Mouse (Mus musculus) neural tube, embryonic 12.5 days (tissue): ENCODE results near the gene Olfr1049. TPM values are rescaled to one million over a fixed set of nuclear protein-coding genes. Genes with fewer than 3 reads are reported as not detected.
"Not testable (repeated sequence)": the region's sequence is repeated elsewhere in the genome, so short reads cannot be mapped to it uniquely, and the experiment has no call there.

Experiments used
- ATAC-seq: fragments of 200-750 bp; cut with Nextera tagmentation; 2 replicates; pipeline ENCODE4 v1.8.0; 2017; ENCODE audit warnings: low read depth, mild to moderate bottlenecking, moderate TSS enrichment, moderate library complexity; ENCODE audit not compliant: low FRiP score
- H3K27ac ChIP-seq: fragments of 300-500 bp; sonication (generic); 2 replicates; pipeline ENCODE4 v1.5.1; 2016
- H3K27me3 ChIP-seq: fragments of 300-500 bp; sonication (generic); replicated peaks from 2 replicates; pipeline ENCODE4 v1.6.1; 2016; ENCODE audit warnings: mild to moderate bottlenecking
- H3K36me3 ChIP-seq: fragments of 300-500 bp; sonication (generic); 2 replicates; pipeline ENCODE4 v1.6.1; 2016; ENCODE audit warnings: mild to moderate bottlenecking
- H3K4me1 ChIP-seq: fragments of 300-500 bp; sonication (generic); 2 replicates; pipeline ENCODE4 v1.6.1; 2016
- H3K4me2 ChIP-seq: fragments of 300-500 bp; sonication (generic); replicated peaks from 2 replicates; pipeline ENCODE4 v1.6.1; 2016; ENCODE audit warnings: mild to moderate bottlenecking
- H3K4me3 ChIP-seq: fragments of 300-500 bp; sonication (generic); 2 replicates; pipeline ENCODE4 v1.5.1; 2016
- H3K9ac ChIP-seq: fragments of 300-500 bp; sonication (generic); 2 replicates; pipeline ENCODE4 v1.6.1; 2016; ENCODE audit warnings: mild to moderate bottlenecking
- H3K9me3 ChIP-seq: fragments of 300-500 bp; sonication (generic); 2 replicates; pipeline ENCODE4 v1.6.1; 2016; ENCODE audit warnings: mild to moderate bottlenecking
- WGBS: fragments of 180-500 bp; shearing (Covaris S2); methylation state at CpG from one replicate; pipeline ENCODE4 v1.1.7; 2016; 5-methylcytosine and 5-hydroxymethylcytosine counted together
- polyA plus RNA-seq: library from polyadenylated mRNA; unstranded; fragments of >200 nt; fragmentation: Nextera tagmentation; extraction: Ambion mirVana; gene quantifications from 2 replicates; pipeline ENCODE4 v1.2.1, GENCODE M21; 2016

The Olfr1049 gene
- not detected in 2 replicates for polyA plus RNA-seq

DNA sequence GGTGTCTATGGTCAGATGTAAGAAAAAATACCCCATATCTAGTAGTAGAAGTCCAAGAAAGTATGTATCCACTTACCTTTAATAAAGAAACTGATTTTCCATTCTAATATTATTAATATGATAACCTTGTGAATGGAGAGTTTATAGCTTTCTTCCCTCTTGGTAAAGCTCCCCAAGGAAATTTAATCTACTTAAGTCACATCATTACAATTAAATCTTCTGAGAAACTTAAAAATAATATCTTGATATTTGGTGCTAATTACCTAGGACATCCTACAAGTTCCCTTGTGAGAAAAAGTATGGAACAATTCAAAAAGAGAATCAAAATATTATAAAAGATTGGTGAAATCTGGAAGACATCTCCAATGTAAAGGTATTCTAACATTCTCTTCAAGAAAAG, at the start of gene Olfr1049:
TSS of gene Olfr1049 (minus strand) at position 101 of the 400 bp plus-strand sequence.
- not testable (repeated sequence) for ATAC-seq, H3K4me2 ChIP-seq, H3K27ac ChIP-seq, H3K4me1 ChIP-seq, H3K27me3 ChIP-seq, H3K9ac ChIP-seq, H3K9me3 ChIP-seq, H3K4me3 ChIP-seq, H3K36me3 ChIP-seq

DNA sequence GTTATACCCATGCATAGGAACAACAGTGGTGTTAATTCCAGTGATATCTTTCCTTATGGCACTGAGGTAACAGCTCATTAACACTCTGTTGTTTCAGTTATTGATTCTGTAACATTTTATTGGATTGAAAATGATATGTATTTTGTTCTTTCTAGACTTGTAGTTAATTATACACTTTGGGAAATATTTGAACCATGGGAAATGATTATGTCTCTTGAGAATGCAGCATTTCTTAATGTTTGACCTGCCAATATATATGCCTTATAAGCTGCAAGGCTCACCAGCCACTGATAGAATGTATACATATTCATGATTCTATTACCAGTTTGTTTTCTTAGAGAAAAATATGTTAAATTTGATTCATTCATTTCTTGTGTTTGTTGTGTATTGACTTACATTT, 34.0 kb upstream of the Olfr1049 start, which contains the start of gene Olfr1052:
TSS of gene Olfr1052 (plus strand) at position 301 of the 400 bp plus-strand sequence.
- H3K4me3 ChIP-seq = no peak within 1 kb of the TSS
- ATAC-seq = no peak
- H3K27ac ChIP-seq = no peak within 1 kb of the TSS
- H3K4me1 ChIP-seq = no peaks in the 10 kb centered on the region
- H3K9ac ChIP-seq = no peak within 1 kb of the TSS
- no peak within 1 kb of the TSS for H3K4me2 ChIP-seq
- H3K27me3 ChIP-seq = no peaks in the 10 kb centered on the region
- no peaks in the 10 kb centered on the region for H3K9me3 ChIP-seq
- H3K36me3 ChIP-seq = no peaks in the 10 kb centered on the region

DNA sequence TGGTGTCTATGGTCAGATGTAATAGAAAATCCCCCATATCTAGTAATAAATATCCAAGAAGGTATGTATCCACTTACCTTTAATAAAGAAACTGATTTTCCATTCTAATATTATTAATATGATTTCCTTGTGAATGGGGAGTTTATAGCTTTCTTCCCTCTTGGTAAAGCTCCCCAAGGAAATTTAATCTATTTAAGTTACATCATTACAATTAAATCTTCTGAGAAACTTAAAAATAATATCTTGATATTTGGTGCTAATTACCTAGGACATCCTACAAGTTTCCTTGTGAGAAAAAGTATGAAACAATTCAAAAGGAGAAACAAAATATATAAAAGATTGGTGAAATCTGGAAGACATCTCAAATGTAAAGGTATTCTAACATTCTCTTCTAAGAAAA, 20.9 kb upstream of the Olfr1049 start, which contains the start of gene Olfr1051:
TSS of gene Olfr1051 (minus strand) at position 101 of the 400 bp plus-strand sequence.
- H3K27ac ChIP-seq, H3K36me3 ChIP-seq, H3K4me3 ChIP-seq, H3K4me2 ChIP-seq, H3K27me3 ChIP-seq, ATAC-seq, H3K9me3 ChIP-seq, H3K9ac ChIP-seq, H3K4me1 ChIP-seq: not testable (repeated sequence)

DNA sequence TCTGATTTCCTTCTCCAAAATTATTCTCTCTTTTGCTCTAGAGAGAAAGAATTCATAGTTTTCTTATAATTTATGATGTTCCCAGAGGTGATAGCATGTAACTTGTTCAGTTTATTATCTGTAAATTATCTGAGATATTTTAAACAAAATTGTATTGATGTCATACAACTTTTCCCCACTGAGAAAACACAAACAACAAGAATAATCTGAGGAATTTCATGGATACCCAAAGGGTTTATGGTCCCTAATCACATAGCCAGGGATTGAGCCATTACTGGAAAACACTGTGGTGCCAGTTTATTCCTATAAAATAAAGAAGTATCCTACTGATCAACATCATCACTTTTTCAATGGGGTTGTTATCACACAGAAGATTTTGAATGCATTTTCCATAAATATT, 17.9 kb downstream of the Olfr1049 start, which contains the start of gene Olfr1048:
TSS of gene Olfr1048 (minus strand) at position 101 of the 400 bp plus-strand sequence.
- no peak within 1 kb of the TSS for H3K4me3 ChIP-seq
- H3K27ac ChIP-seq = no peak within 1 kb of the TSS
- no peak within 1 kb of the TSS for H3K4me2 ChIP-seq
- ATAC-seq = no peak
- H3K27me3 ChIP-seq = no peaks in the 10 kb centered on the region
- no peaks in the 10 kb centered on the region for H3K9me3 ChIP-seq
- H3K9ac ChIP-seq = no peak within 1 kb of the TSS
- no peaks in the 10 kb centered on the region for H3K4me1 ChIP-seq
- no peaks in the 10 kb centered on the region for H3K36me3 ChIP-seq

DNA sequence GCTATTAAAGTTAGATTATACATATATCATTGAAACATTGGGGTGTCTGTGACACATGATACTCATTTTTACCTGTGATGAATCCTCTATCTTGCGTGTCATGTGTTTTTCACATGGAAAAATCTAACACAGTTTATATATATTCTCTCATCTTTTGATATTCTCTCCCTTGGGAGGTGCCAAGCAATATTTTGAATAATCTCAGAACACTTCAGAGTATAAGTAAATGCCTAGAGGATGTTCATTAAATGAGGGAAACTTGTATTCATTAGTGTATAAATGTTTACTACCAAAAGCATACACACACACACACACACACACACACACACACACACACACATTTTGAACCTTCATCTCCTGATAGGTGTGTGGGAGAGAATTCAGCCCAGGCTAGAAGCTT, 26.8 kb downstream of the Olfr1049 start, which contains the start of gene Olfr1047:
TSS of gene Olfr1047 (minus strand) at position 101 of the 400 bp plus-strand sequence.
- WGBS = 89% methylated on average over 1 of the region's 1 CpGs
- Histone ChIP-seq H3K4me3 (no peak within 1 kb of the TSS), H3K27me3 (no peaks in the 10 kb centered on the region), H3K27ac (no peak within 1 kb of the TSS), H3K4me2 (no peak within 1 kb of the TSS), H3K36me3 (no peaks in the 10 kb centered on the region), H3K4me1 (no peaks in the 10 kb centered on the region), H3K9ac (no peak within 1 kb of the TSS), H3K9me3 (no peaks in the 10 kb centered on the region)
- ATAC-seq = no peak

DNA sequence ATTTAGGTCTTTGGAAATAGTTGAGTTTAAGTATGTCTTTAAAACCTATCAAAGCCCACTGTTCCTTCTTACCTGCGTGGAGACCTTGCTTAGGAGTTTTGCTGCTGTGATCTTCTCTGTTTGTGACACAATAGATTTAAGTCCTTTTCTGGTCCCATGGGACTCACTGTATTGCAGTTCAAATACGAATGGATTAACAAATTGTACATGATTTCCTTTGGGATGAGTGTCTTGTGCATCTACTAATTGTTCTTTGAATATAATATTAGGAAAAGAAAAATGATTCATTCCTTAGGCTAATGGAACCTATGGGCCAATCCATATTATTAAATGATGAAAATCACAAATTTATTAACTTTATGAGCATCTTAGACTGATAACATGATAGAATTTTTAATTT, 38.9 kb downstream of the Olfr1049 start, which contains the start of gene Olfr1046:
TSS of gene Olfr1046 (minus strand) at position 101 of the 400 bp plus-strand sequence.
- no peak within 1 kb of the TSS for H3K27ac ChIP-seq
- no peak for ATAC-seq
- no peak within 1 kb of the TSS for H3K4me3 ChIP-seq
- no peaks in the 10 kb centered on the region for H3K27me3 ChIP-seq
- no peak within 1 kb of the TSS for H3K4me2 ChIP-seq
- no peaks in the 10 kb centered on the region for H3K4me1 ChIP-seq
- H3K9ac ChIP-seq = no peak within 1 kb of the TSS
- no peaks in the 10 kb centered on the region for H3K9me3 ChIP-seq
- WGBS = 72% methylated on average over 2 of the region's 2 CpGs
- H3K36me3 ChIP-seq = no peaks in the 10 kb centered on the region

Other genes starting within 250 kb of the Olfr1049 start
- gene Olfr1033, start 237.7 kb downstream of the Olfr1049 start, polyA plus RNA-seq = not detected in 2 replicates
- gene Olfr1034, start 212.5 kb downstream of the Olfr1049 start, polyA plus RNA-seq = not detected in 2 replicates
- gene Olfr1036, start 184.3 kb downstream of the Olfr1049 start, polyA plus RNA-seq = not detected in 2 replicates
- not detected in 2 replicates for gene Olfr1037, start 170.9 kb downstream of the Olfr1049 start, polyA plus RNA-seq
- not detected in 2 replicates for gene Olfr1039, start 122.4 kb downstream of the Olfr1049 start, polyA plus RNA-seq
- gene Olfr1040, start 111.6 kb downstream of the Olfr1049 start, polyA plus RNA-seq = not detected in 2 replicates
- gene Olfr1042, start 96.5 kb downstream of the Olfr1049 start, polyA plus RNA-seq = not detected in 2 replicates
- not detected in 2 replicates for gene Olfr1043, start 90.8 kb downstream of the Olfr1049 start, polyA plus RNA-seq
- not detected in 2 replicates for gene Olfr1044, start 80.5 kb downstream of the Olfr1049 start, polyA plus RNA-seq
- gene Olfr52, start 72.6 kb downstream of the Olfr1049 start, polyA plus RNA-seq = not detected in 2 replicates
- gene Olfr1045, start 55.3 kb downstream of the Olfr1049 start, polyA plus RNA-seq = not detected in 2 replicates
- gene Olfr1046, start 39.0 kb downstream of the Olfr1049 start, polyA plus RNA-seq = not detected in 2 replicates
- not detected in 2 replicates for gene Olfr1047, start 26.9 kb downstream of the Olfr1049 start, polyA plus RNA-seq
- gene Olfr1048, start 18.0 kb downstream of the Olfr1049 start, polyA plus RNA-seq = not detected in 2 replicates
- gene Olfr1051, start 20.8 kb upstream of the Olfr1049 start, polyA plus RNA-seq = not detected in 2 replicates
- not detected in 2 replicates for gene Olfr1052, start 34.1 kb upstream of the Olfr1049 start, polyA plus RNA-seq
- gene Olfr1053, start 57.0 kb upstream of the Olfr1049 start, polyA plus RNA-seq = not detected in 2 replicates
- not detected in 2 replicates for gene Olfr1054, start 77.1 kb upstream of the Olfr1049 start, polyA plus RNA-seq
- not detected in 2 replicates for gene Olfr1055, start 92.0 kb upstream of the Olfr1049 start, polyA plus RNA-seq
- not detected in 2 replicates for gene Olfr1056, start 104.1 kb upstream of the Olfr1049 start, polyA plus RNA-seq
- not detected in 2 replicates for gene Olfr1057, start 120.1 kb upstream of the Olfr1049 start, polyA plus RNA-seq
- gene Olfr1058, start 130.2 kb upstream of the Olfr1049 start, polyA plus RNA-seq = not detected in 2 replicates
- gene Olfr1061, start 155.7 kb upstream of the Olfr1049 start, polyA plus RNA-seq = not detected in 2 replicates
- not detected in 2 replicates for gene Olfr1062, start 168.4 kb upstream of the Olfr1049 start, polyA plus RNA-seq
- gene Olfr1065, start 192.3 kb upstream of the Olfr1049 start, polyA plus RNA-seq = not detected in 2 replicates
- gene Olfr1066, start 197.9 kb upstream of the Olfr1049 start, polyA plus RNA-seq = not detected in 2 replicates
- gene Olfr228, start 229.1 kb upstream of the Olfr1049 start, polyA plus RNA-seq = not detected in 2 replicates